Mouse (Mus musculus) cortical plate, adult 2 months (tissue): ENCODE measurements around the gene Igf1. TPM values are rescaled to one million over a fixed set of nuclear protein-coding genes. Genes with fewer than 3 reads are reported as not detected.

ENCODE experiments used
- H3K27ac ChIP-seq: fragments of 200-500 bp; 2 replicates; pipeline ENCODE4 v1.5.1; 2012; ENCODE audit warnings: low read length, control low read depth, inconsistent platforms; ENCODE audit not compliant: insufficient read depth
- H3K4me1 ChIP-seq: fragments of 200-500 bp; 2 replicates; pipeline ENCODE4 v1.6.1; 2011; ENCODE audit warnings: low read length; ENCODE audit not compliant: control insufficient read depth, insufficient read depth
- H3K4me3 ChIP-seq: fragments of 200-500 bp; 2 replicates; pipeline ENCODE4 v1.5.1; 2011; ENCODE audit warnings: mild to moderate bottlenecking, low read length, control low read depth; ENCODE audit not compliant: insufficient read depth
- CTCF ChIP-seq: fragments of 200-500 bp; IDR thresholded peaks from 2 replicates; pipeline ENCODE4 v1.5.1; 2011; ENCODE audit warnings: mild to moderate bottlenecking, control low read depth, low read length; ENCODE audit not compliant: insufficient read depth; ENCODE audit errors: extremely low read depth
- POLR2A ChIP-seq: fragments of 200-500 bp; IDR thresholded peaks from 2 replicates; pipeline ENCODE4 v1.6.1; 2011; ENCODE audit warnings: mild to moderate bottlenecking, low read length, control low read depth; ENCODE audit not compliant: insufficient read depth; ENCODE audit errors: extremely low read depth
- polyA plus RNA-seq: library from polyadenylated mRNA; depleted of rRNA; stranded (reverse); fragments of >200 nt; gene quantifications from 2 replicates; pipeline ENCODE4 v1.2.3, GENCODE M21; 2012; rRNA removed

The Igf1 gene
- polyA plus RNA-seq, 1 experiment, result 5.0 TPM

- H3K4me3 ChIP-seq, result no peak overlapping the region
- no peak overlapping the region for H3K27ac ChIP-seq
- TF ChIP-seq CTCF (no peak), POLR2A (no peak)
- no peaks in the 10 kb centered on the region for H3K4me1 ChIP-seq
Measured at GRCm38 (mm10) chr10:87914932-87915331, 56.9 kb downstream of the Igf1 start.

GRCm38 (mm10) chr10:87915782-87916181, 57.7 kb downstream of the Igf1 start:
- no peaks in the 10 kb centered on the region for H3K4me1 ChIP-seq
- TF ChIP-seq POLR2A, result no peak
- TF ChIP-seq CTCF, result no peak
- no peak overlapping the region for H3K27ac ChIP-seq
- H3K4me3 ChIP-seq, result no peak overlapping the region

DNA sequence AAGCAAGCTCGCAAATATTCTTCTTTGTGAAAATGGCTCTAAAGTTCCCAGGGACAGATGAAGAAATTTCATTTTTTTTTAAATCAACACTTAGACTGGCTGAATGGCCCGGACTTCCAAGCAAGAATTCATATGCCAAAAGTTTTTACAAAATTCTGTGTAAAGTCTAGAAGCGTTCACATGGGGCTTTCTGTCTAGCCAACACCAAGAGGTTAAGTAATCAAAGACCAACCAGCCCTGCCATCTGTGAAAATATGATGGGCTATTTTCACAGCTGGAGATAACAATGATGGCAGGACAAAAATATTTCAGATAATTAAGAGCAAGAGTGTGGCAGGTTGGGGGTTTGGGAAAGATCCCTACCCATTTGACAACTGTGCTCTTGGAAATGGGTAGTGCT, 64.2 kb downstream of the Igf1 start:
- no peak for TF ChIP-seq CTCF
- no peak for TF ChIP-seq POLR2A
- Histone ChIP-seq H3K27ac (no peak overlapping the region), H3K4me3 (no peak overlapping the region), H3K4me1 (no peaks in the 10 kb centered on the region; the same call in 1 of the 2 replicates)

DNA sequence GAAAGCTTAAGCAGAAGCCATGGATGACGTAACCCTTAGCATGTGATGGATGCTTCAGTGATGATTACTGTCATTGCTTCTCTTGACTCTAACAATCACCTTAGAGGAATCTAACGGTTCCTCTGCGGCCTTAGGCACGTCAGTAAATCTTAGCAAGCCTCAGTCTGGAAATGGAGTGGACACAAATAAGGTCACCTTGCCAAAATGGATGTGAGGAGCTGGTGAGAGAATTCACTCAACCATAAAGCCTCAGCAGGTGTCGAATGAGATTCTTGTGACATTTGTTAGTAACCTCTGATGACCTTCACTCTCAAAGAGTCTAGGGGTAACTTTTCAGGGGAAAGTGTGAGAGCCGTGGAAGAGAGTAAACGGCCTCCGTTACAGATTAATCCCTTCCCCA, 68.5 kb downstream of the Igf1 start:
- TF ChIP-seq POLR2A (no peak), CTCF (no peak)
- H3K4me1 ChIP-seq, result no peaks in the 10 kb centered on the region; the same call in 1 of the 2 replicates
- H3K27ac ChIP-seq, result no peak overlapping the region
- no peak overlapping the region for H3K4me3 ChIP-seq

DNA sequence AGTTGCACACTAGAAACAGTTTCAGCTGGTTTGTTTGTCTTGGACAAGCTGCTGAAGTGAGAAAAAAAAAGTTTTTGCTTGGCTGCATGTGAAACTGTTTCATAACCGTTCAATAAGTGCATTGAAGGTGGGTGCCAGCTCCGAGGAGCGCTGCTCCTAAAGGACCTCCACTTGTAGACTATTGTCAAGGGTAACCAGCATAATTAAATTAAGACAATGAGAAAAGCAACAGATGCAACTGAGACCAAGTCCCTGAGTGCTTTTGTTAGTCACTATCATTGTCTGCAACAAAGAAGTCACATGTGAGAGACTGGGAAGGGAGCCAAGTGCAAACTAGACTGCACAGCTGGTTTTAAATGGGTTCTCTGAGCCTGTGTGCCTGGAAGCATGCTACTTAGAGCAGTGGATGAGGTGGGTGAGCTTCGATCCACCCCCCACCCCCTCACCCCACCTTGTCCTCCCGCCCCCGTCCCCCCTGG, 69.1 kb downstream of the Igf1 start:
- no peak overlapping the region for H3K4me3 ChIP-seq
- H3K27ac ChIP-seq, result no peak overlapping the region
- no peak for TF ChIP-seq POLR2A
- no peak for TF ChIP-seq CTCF
- H3K4me1 ChIP-seq, result no peaks in the 10 kb centered on the region; the same call in 1 of the 2 replicates

DNA sequence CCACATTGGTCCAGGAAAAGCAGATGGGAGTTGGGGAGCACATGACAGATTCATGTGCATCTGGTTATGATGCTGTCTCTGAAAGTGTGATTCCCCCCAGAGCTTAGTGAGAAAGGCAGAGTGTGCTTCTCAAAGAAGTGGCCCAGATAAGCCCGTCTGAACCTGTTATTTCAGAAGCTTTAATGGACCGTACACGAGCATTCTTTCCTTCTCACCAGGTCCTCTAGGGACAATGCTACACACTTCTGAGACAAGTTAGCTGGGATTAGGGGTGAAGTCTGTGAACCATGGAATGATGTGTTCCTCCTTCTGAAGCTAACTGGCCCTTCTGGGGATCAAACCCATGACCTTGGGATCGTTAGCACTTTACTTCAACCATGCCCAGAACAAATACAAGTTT, 90.1 kb downstream of the Igf1 start:
- no peaks in the 10 kb centered on the region for H3K4me1 ChIP-seq
- no peak overlapping the region for H3K4me3 ChIP-seq
- H3K27ac ChIP-seq, result no peak overlapping the region
- TF ChIP-seq CTCF (no peak), POLR2A (no peak)

DNA sequence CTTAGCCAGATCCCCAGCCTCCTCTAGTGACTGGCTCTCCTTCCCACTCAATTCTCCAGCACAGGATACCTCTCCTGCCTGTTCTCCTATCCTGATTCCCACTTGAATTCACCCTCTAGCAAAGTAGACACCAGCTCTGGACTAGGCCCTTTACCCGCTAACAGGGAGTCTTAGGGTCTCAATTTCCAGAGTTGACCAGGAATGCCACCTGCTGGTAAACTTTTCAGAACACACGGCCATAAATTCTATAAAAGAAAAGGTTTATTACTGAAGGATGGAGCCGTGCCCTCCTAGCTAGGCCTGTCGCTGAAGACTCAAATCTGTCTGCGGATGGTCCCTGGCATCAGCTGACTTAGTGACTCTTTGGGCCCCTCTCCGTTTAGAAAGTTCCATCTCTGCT, 113.5 kb downstream of the Igf1 start:
- no peak overlapping the region for H3K4me3 ChIP-seq
- H3K27ac ChIP-seq, result no peak overlapping the region
- H3K4me1 ChIP-seq, result no peaks in the 10 kb centered on the region
- no peak for TF ChIP-seq CTCF
- TF ChIP-seq POLR2A, result no peak

- no peak overlapping the region for H3K27ac ChIP-seq
- no peak overlapping the region for H3K4me3 ChIP-seq
- TF ChIP-seq POLR2A (no peak), CTCF (no peak)
- no peaks in the 10 kb centered on the region for H3K4me1 ChIP-seq
Measured at GRCm38 (mm10) chr10:87973911-87974631, 116.0 kb downstream of the Igf1 start.

DNA sequence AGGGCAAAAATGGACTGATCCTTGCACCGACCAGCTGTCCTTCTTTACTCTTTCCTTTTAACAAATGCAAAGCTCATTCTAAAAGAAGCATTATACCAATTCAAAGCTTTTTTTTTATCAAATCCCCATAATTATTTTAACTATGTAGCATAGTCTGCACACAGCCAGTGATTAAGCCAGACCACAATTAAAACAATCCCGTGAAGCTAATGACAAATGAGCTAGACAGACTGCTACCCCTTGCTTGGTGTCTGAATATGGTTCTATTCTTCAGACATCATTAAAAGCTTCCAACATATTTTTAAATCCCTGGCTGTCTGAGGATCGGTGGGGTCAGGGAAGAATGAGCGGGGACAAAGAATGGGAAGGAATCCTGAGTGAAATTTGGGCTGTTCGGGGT, 127.3 kb downstream of the Igf1 start:
- H3K27ac ChIP-seq, result no peak overlapping the region
- H3K4me1 ChIP-seq, result no peaks in the 10 kb centered on the region
- no peak overlapping the region for H3K4me3 ChIP-seq
- TF ChIP-seq CTCF (no peak), POLR2A (no peak)

GRCm38 (mm10) chr10:87986201-87986600, 128.1 kb downstream of the Igf1 start:
- TF ChIP-seq POLR2A (no peak), CTCF (no peak)
- H3K4me1 ChIP-seq, result no peaks in the 10 kb centered on the region
- H3K4me3 ChIP-seq, result no peak overlapping the region
- H3K27ac ChIP-seq, result no peak overlapping the region

Other genes starting within 250 kb of the Igf1 start
- 0.49 and 0.50 TPM in 2 replicates for gene Pmch, start 232.8 kb downstream of the Igf1 start, polyA plus RNA-seq